Mouse (Mus musculus) macrophage (primary cell): Measurements from ENCODE around the gene Ccdc73. TPM values are rescaled to one million over a fixed set of nuclear protein-coding genes. Genes with fewer than 3 reads are reported as not detected.
"Not testable (repeated sequence)": the region's sequence is repeated elsewhere in the genome, so short reads cannot be mapped to it uniquely, and the experiment has no call there.

Source experiments
- H3K27ac ChIP-seq: fragments of 350-480 bp; formaldehyde crosslinking; 2 replicates; pipeline ENCODE4 v1.9.0; 2021
- H3K36me3 ChIP-seq: fragments of 350-480 bp; formaldehyde crosslinking; 2 replicates; pipeline ENCODE4 v1.9.0; 2021; ENCODE audit errors: inconsistent target
- H3K4me3 ChIP-seq: fragments of 350-480 bp; formaldehyde crosslinking; 2 replicates; pipeline ENCODE4 v1.9.0; 2021; ENCODE audit errors: inconsistent target
- H3K79me2 ChIP-seq: fragments of 350-480 bp; formaldehyde crosslinking; 2 replicates; pipeline ENCODE4 v1.9.0; 2021; ENCODE audit errors: inconsistent target
- WGBS: methylation state at CpG from one replicate; pipeline ENCODE4 v1.1.7; 2026; ENCODE audit warnings: inconsistent platforms; ENCODE audit not compliant: missing documents; 5-methylcytosine and 5-hydroxymethylcytosine counted together
- polyA plus RNA-seq: library from polyadenylated mRNA; stranded (reverse); fragments of 250-400 nt; gene quantifications from 3 replicates; pipeline ENCODE4 v1.2.4, GENCODE M21; 2018; ENCODE audit warnings: inconsistent platforms

The Ccdc73 gene
- polyA plus RNA-seq, 1 experiment from 2014 or later: 2.7 TPM

GRCm38 (mm10) chr2:104854836-104855235 is 12.8 kb upstream of the Ccdc73 start:
- Histone ChIP-seq H3K27ac (no peak overlapping the region), H3K4me3 (no peak overlapping the region), H3K36me3 (no peaks in the 10 kb centered on the region), H3K79me2 (no peaks in the 10 kb centered on the region)
- WGBS: 100% methylated on average over 1 of the region's 1 CpGs

- Histone ChIP-seq H3K36me3 (no peaks in the 10 kb centered on the region), H3K4me3 (no peak overlapping the region), H3K79me2 (no peaks in the 10 kb centered on the region), H3K27ac (no peak overlapping the region)
- 78% methylated on average over 3 of the region's 3 CpGs for WGBS
Measured at GRCm38 (mm10) chr2:104855732-104856131, 11.9 kb upstream of the Ccdc73 start.

DNA sequence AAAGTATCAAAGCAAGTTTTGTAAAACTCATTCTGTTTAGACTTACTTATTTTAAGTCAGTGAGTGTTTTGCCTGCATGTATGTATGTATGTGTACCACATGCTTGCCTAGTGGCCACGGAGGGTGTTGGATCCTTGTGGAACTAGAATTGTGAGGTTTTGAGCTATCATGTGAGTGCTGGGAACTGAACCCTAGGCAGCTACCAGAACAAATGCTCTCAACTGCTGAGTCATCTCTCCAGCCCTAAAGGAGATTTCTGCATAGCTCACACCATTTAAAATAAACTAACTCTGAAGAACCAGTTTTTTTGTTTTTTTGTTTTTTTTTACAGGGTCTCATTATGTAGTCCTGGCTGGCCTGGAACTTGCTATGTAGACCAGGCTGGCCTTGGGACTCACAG is 11.4 kb upstream of the Ccdc73 start:
- Histone ChIP-seq H3K4me3 (no peak overlapping the region), H3K79me2 (no peaks in the 10 kb centered on the region), H3K36me3 (no peaks in the 10 kb centered on the region), H3K27ac (no peak overlapping the region)
- WGBS: 55% methylated on average over 1 of the region's 1 CpGs

DNA sequence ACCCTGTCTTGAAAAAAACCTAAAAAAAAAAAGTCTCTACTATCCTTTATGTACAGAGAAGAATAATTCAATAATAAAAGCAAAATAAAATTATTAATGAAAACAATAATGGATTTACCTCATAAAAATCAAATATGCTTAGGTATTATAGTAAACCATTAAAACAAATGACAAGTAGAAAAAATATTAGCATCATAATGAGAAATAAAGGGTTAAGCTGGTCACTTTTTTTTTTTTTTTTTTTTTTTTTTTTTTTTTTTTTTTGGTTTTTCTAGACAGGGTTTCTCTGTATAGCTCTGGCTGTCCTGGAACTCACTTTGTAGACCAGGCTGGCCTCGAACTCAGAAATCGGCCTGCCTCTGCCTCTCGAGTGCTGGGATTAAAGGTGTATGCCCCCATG is 9.5 kb upstream of the Ccdc73 start:
- not testable (repeated sequence) for H3K79me2 ChIP-seq, H3K27ac ChIP-seq, H3K36me3 ChIP-seq, H3K4me3 ChIP-seq
- 95% methylated on average over 3 of the region's 3 CpGs for WGBS

DNA sequence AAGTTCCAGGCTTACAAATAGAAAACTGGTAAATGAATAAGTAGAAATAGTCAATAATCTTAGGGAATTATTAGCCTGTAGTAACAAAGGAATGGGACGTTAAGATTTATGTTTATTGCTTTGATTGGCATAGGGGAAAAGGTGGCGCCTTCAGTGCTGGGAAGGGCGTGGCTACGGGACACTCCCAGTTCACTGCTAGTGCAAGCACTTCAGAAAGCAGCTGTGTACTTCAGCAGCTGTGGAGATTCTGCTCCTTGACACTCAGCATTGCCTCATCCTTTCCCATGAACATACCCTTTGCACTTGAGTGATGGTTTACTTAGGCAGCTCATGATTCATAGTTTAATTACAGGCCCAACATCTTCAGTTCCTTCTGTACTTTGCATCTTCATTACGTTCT is 8.5 kb upstream of the Ccdc73 start:
- Histone ChIP-seq H3K36me3 (no peaks in the 10 kb centered on the region), H3K27ac (no peak overlapping the region), H3K79me2 (no peaks in the 10 kb centered on the region), H3K4me3 (no peak overlapping the region)
- 82% methylated on average over 5 of the region's 5 CpGs for WGBS

GRCm38 (mm10) chr2:104860426-104860825 is 7.2 kb upstream of the Ccdc73 start:
- Histone ChIP-seq H3K79me2 (no peaks in the 10 kb centered on the region), H3K36me3 (no peaks in the 10 kb centered on the region), H3K27ac (no peak overlapping the region), H3K4me3 (no peak overlapping the region)
- WGBS: 93% methylated on average over 10 of the region's 10 CpGs

GRCm38 (mm10) chr2:104864176-104864860 is 3.3 kb upstream of the Ccdc73 start:
- no peaks in the 10 kb centered on the region for H3K36me3 ChIP-seq
- 31% methylated on average over 4 of the region's 4 CpGs for WGBS
- no peaks in the 10 kb centered on the region for H3K79me2 ChIP-seq
- H3K4me3 ChIP-seq: no peak overlapping the region
- H3K27ac ChIP-seq: no peak overlapping the region

DNA sequence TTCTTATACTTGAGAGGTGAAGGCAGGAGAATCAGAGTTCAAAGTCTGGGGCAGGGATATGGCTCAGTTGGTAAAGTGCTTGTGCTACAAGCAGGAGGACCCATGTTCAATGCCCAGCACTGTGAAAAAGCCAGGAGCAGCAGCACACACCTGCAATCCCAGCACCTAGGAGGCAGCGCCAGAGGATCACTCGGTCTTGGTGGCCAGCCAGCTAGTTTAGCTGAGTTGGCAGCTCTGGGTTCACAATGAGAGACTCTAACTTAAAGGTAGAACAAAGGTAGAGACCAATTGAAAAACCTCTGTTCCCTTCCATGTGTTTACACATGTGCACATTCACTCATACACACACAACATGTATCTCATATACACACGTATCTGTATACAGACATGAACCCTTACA is 1.5 kb downstream of the Ccdc73 start:
- Histone ChIP-seq H3K79me2 (no peaks in the 10 kb centered on the region), H3K27ac (no peak overlapping the region), H3K4me3 (no peak overlapping the region), H3K36me3 (no peaks in the 10 kb centered on the region)
- 100% methylated on average over 3 of the region's 3 CpGs for WGBS

DNA sequence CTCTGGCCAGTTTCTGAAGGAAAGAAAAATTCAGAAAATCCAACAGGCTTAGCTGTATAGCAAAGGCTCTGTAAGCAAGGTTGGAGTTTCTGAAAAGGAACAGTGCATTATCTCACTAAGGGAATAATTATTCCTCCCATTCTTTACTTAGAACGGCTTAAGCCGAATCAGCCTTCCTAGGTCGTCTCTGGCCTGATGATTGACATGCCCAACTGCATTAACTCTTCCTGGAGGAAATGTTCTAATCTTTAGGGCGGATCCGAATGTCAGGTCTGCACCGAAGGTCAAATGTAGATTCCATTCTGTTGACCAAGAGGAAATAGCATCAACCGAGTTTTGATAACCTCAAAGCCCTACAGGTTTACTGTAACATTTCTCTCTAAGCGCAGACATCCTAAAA is 11.2 kb downstream of the Ccdc73 start:
- no peak overlapping the region for H3K4me3 ChIP-seq
- no peaks in the 10 kb centered on the region for H3K36me3 ChIP-seq
- no peaks in the 10 kb centered on the region for H3K79me2 ChIP-seq
- no peak overlapping the region for H3K27ac ChIP-seq
- 89% methylated on average over 8 of the region's 8 CpGs for WGBS

- no peak overlapping the region for H3K4me3 ChIP-seq
- no peaks in the 10 kb centered on the region for H3K79me2 ChIP-seq
- 89% methylated on average over 18 of the region's 18 CpGs for whole genome bisulfite sequencing
- H3K36me3 ChIP-seq: no peaks in the 10 kb centered on the region
- H3K27ac ChIP-seq: no peak overlapping the region
Measured at GRCm38 (mm10) chr2:104886109-104886508, 18.5 kb downstream of the Ccdc73 start.

GRCm38 (mm10) chr2:104887331-104887730 is 19.7 kb downstream of the Ccdc73 start:
- H3K79me2 ChIP-seq, H3K4me3 ChIP-seq, H3K36me3 ChIP-seq, H3K27ac ChIP-seq: not testable (repeated sequence)
- WGBS: 79% methylated on average over 2 of the region's 2 CpGs

GRCm38 (mm10) chr2:104887882-104888566 is 20.4 kb downstream of the Ccdc73 start:
- no peaks in the 10 kb centered on the region for H3K36me3 ChIP-seq
- 11% methylated on average over 10 of the region's 10 CpGs for whole genome bisulfite sequencing
- no peaks in the 10 kb centered on the region for H3K79me2 ChIP-seq
- no peak overlapping the region for H3K27ac ChIP-seq
- no peak overlapping the region for H3K4me3 ChIP-seq

DNA sequence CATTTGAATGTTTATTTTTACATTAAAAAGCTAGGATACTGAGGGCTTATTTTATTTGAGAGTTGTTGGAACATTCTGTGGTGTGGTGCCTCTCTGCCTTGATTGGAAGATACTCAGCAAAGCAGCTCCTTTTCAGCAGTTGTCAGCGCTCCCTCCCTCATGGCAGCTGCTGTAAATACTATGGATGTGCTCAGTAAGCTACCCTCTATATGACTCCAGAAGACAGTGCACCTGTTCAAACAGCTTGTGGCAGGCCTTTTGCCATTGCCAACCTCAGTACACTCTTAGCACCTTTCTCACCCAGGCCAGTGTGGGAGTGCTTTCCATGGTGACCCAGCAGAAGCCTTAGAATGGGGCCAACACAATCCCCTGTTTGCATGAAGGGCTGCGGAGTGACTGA is 32.4 kb downstream of the Ccdc73 start:
- H3K27ac ChIP-seq: no peak overlapping the region
- no peaks in the 10 kb centered on the region for H3K36me3 ChIP-seq
- no peak overlapping the region for H3K4me3 ChIP-seq
- H3K79me2 ChIP-seq: no peaks in the 10 kb centered on the region
- 100% methylated on average over 2 of the region's 2 CpGs for WGBS

- H3K79me2 ChIP-seq: no peaks in the 10 kb centered on the region
- WGBS: 90% methylated on average over 3 of the region's 3 CpGs
- H3K4me3 ChIP-seq: no peak overlapping the region
- no peaks in the 10 kb centered on the region for H3K36me3 ChIP-seq
- no peak overlapping the region for H3K27ac ChIP-seq
Measured at GRCm38 (mm10) chr2:104915709-104916108, 48.1 kb downstream of the Ccdc73 start.

DNA sequence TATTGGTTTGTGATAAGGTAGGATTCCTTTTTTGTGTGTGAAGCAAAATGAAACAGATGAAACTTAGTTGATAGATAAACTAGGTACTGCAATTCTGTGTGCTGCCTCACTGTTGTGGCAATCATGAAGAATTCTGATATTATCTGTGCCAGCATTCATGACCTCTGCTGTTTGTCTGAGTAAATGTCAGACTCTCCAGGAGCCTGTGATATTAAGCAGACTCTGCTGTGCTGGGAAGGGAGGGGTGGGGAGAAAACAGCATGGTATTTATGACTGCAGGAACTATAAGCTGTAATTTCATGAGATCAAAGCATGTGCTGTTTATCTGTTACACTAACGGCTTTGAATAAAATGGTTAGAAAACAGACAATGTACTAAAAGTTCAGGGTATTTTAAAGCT is 96.9 kb downstream of the Ccdc73 start:
- 50% methylated on average over 1 of the region's 1 CpGs for WGBS
- Histone ChIP-seq H3K36me3 (no peaks in the 10 kb centered on the region), H3K27ac (no peak overlapping the region), H3K4me3 (no peak overlapping the region), H3K79me2 (no peaks in the 10 kb centered on the region)

GRCm38 (mm10) chr2:104981712-104982111 is 114.1 kb downstream of the Ccdc73 start:
- no peak overlapping the region for H3K4me3 ChIP-seq
- WGBS: 95% methylated on average over 2 of the region's 2 CpGs
- no peak overlapping the region for H3K27ac ChIP-seq
- no peaks in the 10 kb centered on the region for H3K36me3 ChIP-seq
- no peaks in the 10 kb centered on the region for H3K79me2 ChIP-seq
